Mouse (Mus musculus) gastrocnemius, adult 2 months (tissue): Measurements from ENCODE around the gene Canx. TPM values are rescaled to one million over a fixed set of nuclear protein-coding genes. Genes with fewer than 3 reads are reported as not detected.
"Not testable (repeated sequence)": the region's sequence is repeated elsewhere in the genome, so short reads cannot be mapped to it uniquely, and the experiment has no call there.

Experiments
- DNase-seq: peaks from one replicate; pipeline ENCODE4 v3.0.0; 2022
- H3K27ac ChIP-seq: fragments of 200-600 bp; 2 replicates; pipeline ENCODE4 v1.8.1; 2022; ENCODE audit warnings: mild to moderate bottlenecking
- H3K4me3 ChIP-seq: fragments of 200-600 bp; 2 replicates; pipeline ENCODE4 v1.8.1; 2022; ENCODE audit warnings: mild to moderate bottlenecking, moderate library complexity
- CTCF ChIP-seq: fragments of 200-600 bp; IDR thresholded peaks from 2 replicates; pipeline ENCODE4 v1.8.1; 2022; ENCODE audit warnings: antibody characterized with exemption, mild to moderate bottlenecking, moderate library complexity
- intact Hi-C: fragments of 180-260 bp; cut with DNase I; formaldehyde crosslinking; loops from one replicate; pipeline ENCODE4 v1.15.1; 2025
- long read RNA-seq, 2 experiments: library from polyadenylated mRNA; stranded (forward); transcript quantifications; one replicate each; pipeline ENCODE4 v2.0.0; 2021
- total RNA-seq, 2 experiments: library from RNA; stranded (reverse); gene quantifications; 2 replicates each; pipeline ENCODE4 v1.2.3; 2021

Canx gene
- 100 to 1,000 TPM in 1 of 2 experiments, 10 to 100 TPM in 1; 94.2 to 123 TPM for total RNA-seq
- long read RNA-seq, experiment 1, full-length matches to known transcripts, result 64 of 88 reads
- long read RNA-seq, experiment 1, partial matches to known transcripts, result 12 of 88 reads
- long read RNA-seq, experiment 1, other reads (novel, unspliced or antisense), result 12 of 88 reads
- long read RNA-seq, experiment 2, full-length matches to known transcripts, result 75 of 89 reads
- long read RNA-seq, experiment 2, partial matches to known transcripts, result 7 of 89 reads
- long read RNA-seq, experiment 2, other reads (novel, unspliced or antisense), result 7 of 89 reads

GRCm38 (mm10) chr11:50325496-50326301 lies at the start of gene Canx:
TSS of gene Canx (minus strand) at chr11:50325673.
- intact Hi-C loops, result loop anchor here (2.0 to 5.0 kb wide), 3 partner anchors 33 to 52 kb away; partner anchors contain the start of genes Hnrnph1 and Maml1
- Histone ChIP-seq H3K27ac (peak within 1 kb of the TSS; percentile 96), H3K4me3 (peak within 1 kb of the TSS; percentile 82)
- peak; percentile 98 for DNase-seq
- no peak for TF ChIP-seq CTCF

GRCm38 (mm10) chr11:50374286-50375015 lies 49.0 kb upstream of the Canx start:
- intact Hi-C loops, result loop anchor here (5.0 kb wide), 1 partner anchor 47 kb away; the partner anchor contains the start of gene Canx
- DNase-seq, result no peak
- H3K4me3 ChIP-seq, result no peak overlapping the region
- no peak overlapping the region for H3K27ac ChIP-seq
- TF ChIP-seq CTCF, result no peak

GRCm38 (mm10) chr11:50373621-50374020 lies 48.1 kb upstream of the Canx start:
- intact Hi-C loops, result no loop called here
- DNase-seq, result no peak
- Histone ChIP-seq H3K4me3 (no peak overlapping the region), H3K27ac (no peak overlapping the region)
- no peak for TF ChIP-seq CTCF

GRCm38 (mm10) chr11:50373086-50373485 lies 47.6 kb upstream of the Canx start:
- no peak for DNase-seq
- intact Hi-C loops, result no loop called here
- no peak overlapping the region for H3K27ac ChIP-seq
- no peak for TF ChIP-seq CTCF
- no peak overlapping the region for H3K4me3 ChIP-seq

GRCm38 (mm10) chr11:50371911-50372310 lies 46.4 kb upstream of the Canx start:
- no peak overlapping the region for H3K4me3 ChIP-seq
- intact Hi-C loops, result no loop called here

GRCm38 (mm10) chr11:50371399-50371841 lies 45.9 kb upstream of the Canx start:
- intact Hi-C loops, result no loop called here
- peak; percentile 66 for DNase-seq
- TF ChIP-seq CTCF, result peak; percentile 58
- peak overlapping the region; percentile 65 for H3K4me3 ChIP-seq
- H3K27ac ChIP-seq, result peak overlapping the region; percentile 78

More at GRCm38 (mm10) chr11:50371911-50372310, 46.4 kb upstream of the Canx start:
- TF ChIP-seq CTCF, result no peak
- no peak for DNase-seq
- peak overlapping the region; percentile 78 for H3K27ac ChIP-seq

- Histone ChIP-seq H3K27ac (peak overlapping the region; percentile 78), H3K4me3 (peak overlapping the region; percentile 65; the same call in 1 of the 2 replicates)
- TF ChIP-seq CTCF, result no peak
- no peak for DNase-seq
- intact Hi-C loops, result no loop called here
Measured at GRCm38 (mm10) chr11:50370969-50371368, 45.5 kb upstream of the Canx start.

- intact Hi-C loops, result loop anchor here (10.0 kb wide), 1 partner anchor 205 kb away; no protein-coding TSS in a partner anchor
- no peak overlapping the region for H3K27ac ChIP-seq
- no peak overlapping the region for H3K4me3 ChIP-seq
- DNase-seq, result no peak
- no peak for TF ChIP-seq CTCF
Measured at GRCm38 (mm10) chr11:50369360-50369911, 44.0 kb upstream of the Canx start.

- intact Hi-C loops, result loop anchor here (10.0 kb wide), 1 partner anchor 203 kb away; no protein-coding TSS in a partner anchor
- H3K4me3 ChIP-seq, result no peak overlapping the region
- no peak overlapping the region for H3K27ac ChIP-seq
- TF ChIP-seq CTCF, result no peak
- no peak for DNase-seq
Measured at GRCm38 (mm10) chr11:50367531-50367930, 42.1 kb upstream of the Canx start.

GRCm38 (mm10) chr11:50365322-50365721 lies 39.8 kb upstream of the Canx start:
- no peak for TF ChIP-seq CTCF
- Histone ChIP-seq H3K27ac (no peak overlapping the region), H3K4me3 (no peak overlapping the region)
- intact Hi-C loops, result loop anchor here (10.0 kb wide), 1 partner anchor 201 kb away; no protein-coding TSS in a partner anchor
- DNase-seq, result no peak

GRCm38 (mm10) chr11:50364548-50364947 lies 39.1 kb upstream of the Canx start:
- intact Hi-C loops, result loop anchor here (1.0 to 10.0 kb wide), 4 partner anchors 37 to 200 kb away; partner anchors contain the start of genes Canx and Maml1
- Histone ChIP-seq H3K27ac (no peak overlapping the region), H3K4me3 (no peak overlapping the region)
- peak; percentile 95 for TF ChIP-seq CTCF
- DNase-seq, result peak; percentile 67

- not testable (repeated sequence) for DNase-seq, H3K27ac ChIP-seq, H3K4me3 ChIP-seq
- intact Hi-C loops, result loop anchor here (5.0 to 10.0 kb wide), 3 partner anchors 34 to 196 kb away; partner anchors contain the start of genes Canx and Maml1
Measured at GRCm38 (mm10) chr11:50361282-50361681, 35.8 kb upstream of the Canx start.
